Mouse (Mus musculus): Measurements from ENCODE around the gene Naip1. TPM values are rescaled to one million over a fixed set of nuclear protein-coding genes. Genes with fewer than 3 reads are reported as not detected.
"Not testable (repeated sequence)": the region's sequence is repeated elsewhere in the genome, so short reads cannot be mapped to it uniquely, and the experiment has no call there.

Gene Naip1
- total and polyA plus RNA-seq, 2 experiments from 2014 or later, result not detected

GRCm38 (mm10) chr13:100461336-100461735 lies 8.7 kb upstream of the Naip1 start:
- H3K27ac ChIP-seq (ENCODE audit: low read depth), result no peak overlapping the region
- WGBS, result 71% methylated on average over 3 of the region's 3 CpGs
- H3K4me1 ChIP-seq (ENCODE audit: control insufficient read depth, insufficient read depth), result no peaks in the 10 kb centered on the region
- no peak for TF ChIP-seq CTCF (IDR thresholded peaks at IDR 0.05; ENCODE audit: low read depth)
- no peak for TF ChIP-seq EP300 (IDR thresholded peaks at IDR 0.05; ENCODE audit: low read depth)
- no peak overlapping the region for H3K4me2 ChIP-seq (ENCODE audit: low read depth, low read length)
- no peaks in the 10 kb centered on the region for H3K27me3 ChIP-seq (ENCODE audit: control insufficient read depth, insufficient read depth, low read length)
- no peak overlapping the region for H3K4me3 ChIP-seq (ENCODE audit: low read depth, low read length)
- no peaks in the 10 kb centered on the region for H3K9me3 ChIP-seq (replicated peaks; ENCODE audit: control insufficient read depth, low read length)
- peaks cover 28% of the 10 kb centered on the region; the same call in 1 of the 2 replicates for H3K36me3 ChIP-seq (replicated peaks; ENCODE audit: control insufficient read depth, insufficient read depth, low read length)
- ATAC-seq (ENCODE audit: insufficient read depth, low read depth) (no peak), DNase-seq (ENCODE audit: low spot score) (no peak)
- H3K9ac ChIP-seq (replicated peaks; ENCODE audit: low read depth, low read length), result no peak overlapping the region

- Histone ChIP-seq H3K27me3 (ENCODE audit: control insufficient read depth, insufficient read depth, low read length) (no peaks in the 10 kb centered on the region), H3K36me3 (replicated peaks; ENCODE audit: control insufficient read depth, insufficient read depth, low read length) (no peaks in the 10 kb centered on the region), H3K4me2 (ENCODE audit: low read depth, low read length) (no peak overlapping the region), H3K9me3 (replicated peaks; ENCODE audit: control insufficient read depth, low read length) (no peaks in the 10 kb centered on the region), H3K27ac (ENCODE audit: low read depth) (no peak overlapping the region), H3K9ac (replicated peaks; ENCODE audit: low read depth, low read length) (no peak overlapping the region), H3K4me1 (ENCODE audit: control insufficient read depth, insufficient read depth) (no peaks in the 10 kb centered on the region), H3K4me3 (ENCODE audit: low read depth, low read length) (no peak overlapping the region)
- ATAC-seq (ENCODE audit: insufficient read depth, low read depth) (no peak), DNase-seq (ENCODE audit: low spot score) (no peak)
- TF ChIP-seq EP300 (IDR thresholded peaks at IDR 0.05; ENCODE audit: low read depth) (no peak), CTCF (IDR thresholded peaks at IDR 0.05; ENCODE audit: low read depth) (no peak)
- 66% methylated on average over 1 of the region's 1 CpGs for WGBS
Measured at GRCm38 (mm10) chr13:100449495-100449894, 3.2 kb downstream of the Naip1 start.

- no peaks in the 10 kb centered on the region for H3K36me3 ChIP-seq (replicated peaks; ENCODE audit: control insufficient read depth, insufficient read depth, low read length)
- no peaks in the 10 kb centered on the region for H3K9me3 ChIP-seq (replicated peaks; ENCODE audit: control insufficient read depth, low read length)
- 35% methylated on average over 3 of the region's 3 CpGs for WGBS
- no peak overlapping the region for H3K27ac ChIP-seq (ENCODE audit: low read depth)
- H3K9ac ChIP-seq (replicated peaks; ENCODE audit: low read depth, low read length), result no peak overlapping the region
- H3K4me1 ChIP-seq (ENCODE audit: control insufficient read depth, insufficient read depth), result no peaks in the 10 kb centered on the region
- H3K4me3 ChIP-seq (ENCODE audit: low read depth, low read length), result no peak overlapping the region
- no peaks in the 10 kb centered on the region for H3K27me3 ChIP-seq (ENCODE audit: control insufficient read depth, insufficient read depth, low read length)
- no peak overlapping the region for H3K4me2 ChIP-seq (ENCODE audit: low read depth, low read length)
- DNase-seq (ENCODE audit: low spot score), result no peak
- ATAC-seq (ENCODE audit: insufficient read depth, low read depth), result no peak
- no peak for TF ChIP-seq EP300 (IDR thresholded peaks at IDR 0.05; ENCODE audit: low read depth)
- TF ChIP-seq CTCF (IDR thresholded peaks at IDR 0.05; ENCODE audit: low read depth), result no peak
Measured at GRCm38 (mm10) chr13:100440116-100440515, 12.6 kb downstream of the Naip1 start.

- DNase-seq (ENCODE audit: low spot score), result no peak
- ATAC-seq (ENCODE audit: insufficient read depth, low read depth), result no peak
- 39% methylated on average over 1 of the region's 1 CpGs for WGBS
- H3K4me3 ChIP-seq (ENCODE audit: low read depth, low read length), result no peak overlapping the region
- H3K27ac ChIP-seq (ENCODE audit: low read depth), result no peak overlapping the region
- H3K27me3 ChIP-seq (ENCODE audit: control insufficient read depth, insufficient read depth, low read length), result no peaks in the 10 kb centered on the region
- H3K4me1 ChIP-seq (ENCODE audit: control insufficient read depth, insufficient read depth), result no peaks in the 10 kb centered on the region
- no peaks in the 10 kb centered on the region for H3K9me3 ChIP-seq (replicated peaks; ENCODE audit: control insufficient read depth, low read length)
- no peak overlapping the region for H3K4me2 ChIP-seq (ENCODE audit: low read depth, low read length)
- H3K9ac ChIP-seq (replicated peaks; ENCODE audit: low read depth, low read length), result no peak overlapping the region
- no peaks in the 10 kb centered on the region for H3K36me3 ChIP-seq (replicated peaks; ENCODE audit: control insufficient read depth, insufficient read depth, low read length)
- TF ChIP-seq EP300 (IDR thresholded peaks at IDR 0.05; ENCODE audit: low read depth) (no peak), CTCF (IDR thresholded peaks at IDR 0.05; ENCODE audit: low read depth) (no peak)
Measured at GRCm38 (mm10) chr13:100438701-100439100, 14.0 kb downstream of the Naip1 start.

- no peak for ATAC-seq (ENCODE audit: insufficient read depth, low read depth)
- no peak overlapping the region for H3K9ac ChIP-seq (replicated peaks; ENCODE audit: low read depth, low read length)
- H3K27ac ChIP-seq (ENCODE audit: low read depth), result no peak overlapping the region
- H3K36me3 ChIP-seq (replicated peaks; ENCODE audit: control insufficient read depth, insufficient read depth, low read length), result no peaks in the 10 kb centered on the region
- no peak for DNase-seq (ENCODE audit: low spot score)
- no peaks in the 10 kb centered on the region for H3K9me3 ChIP-seq (replicated peaks; ENCODE audit: control insufficient read depth, low read length)
- H3K27me3 ChIP-seq (ENCODE audit: control insufficient read depth, insufficient read depth, low read length), result no peaks in the 10 kb centered on the region
- no peak overlapping the region for H3K4me2 ChIP-seq (ENCODE audit: low read depth, low read length)
- no peaks in the 10 kb centered on the region for H3K4me1 ChIP-seq (ENCODE audit: control insufficient read depth, insufficient read depth)
- no peak overlapping the region for H3K4me3 ChIP-seq (ENCODE audit: low read depth, low read length)
- TF ChIP-seq EP300 (IDR thresholded peaks at IDR 0.05; ENCODE audit: low read depth), result no peak
- TF ChIP-seq CTCF (IDR thresholded peaks at IDR 0.05; ENCODE audit: low read depth), result no peak
- 56% methylated on average over 3 of the region's 3 CpGs for WGBS
Measured at GRCm38 (mm10) chr13:100437322-100437825, 15.3 kb downstream of the Naip1 start.

- H3K4me3 ChIP-seq (ENCODE audit: low read depth, low read length); H3K4me1 ChIP-seq (ENCODE audit: control insufficient read depth, insufficient read depth); H3K4me2 ChIP-seq (ENCODE audit: low read depth, low read length); DNase-seq (ENCODE audit: low spot score); H3K36me3 ChIP-seq (replicated peaks; ENCODE audit: control insufficient read depth, insufficient read depth, low read length); H3K27ac ChIP-seq (ENCODE audit: low read depth); H3K27me3 ChIP-seq (ENCODE audit: control insufficient read depth, insufficient read depth, low read length); H3K9ac ChIP-seq (replicated peaks; ENCODE audit: low read depth, low read length); ATAC-seq (ENCODE audit: insufficient read depth, low read depth); H3K9me3 ChIP-seq (replicated peaks; ENCODE audit: control insufficient read depth, low read length): not testable (repeated sequence)
- 64% methylated on average over 1 of the region's 1 CpGs for WGBS
Measured at GRCm38 (mm10) chr13:100436556-100437163, 16.0 kb downstream of the Naip1 start.

- H3K4me3 ChIP-seq (ENCODE audit: low read depth, low read length); H3K27ac ChIP-seq (ENCODE audit: low read depth); H3K36me3 ChIP-seq (replicated peaks; ENCODE audit: control insufficient read depth, insufficient read depth, low read length); H3K4me2 ChIP-seq (ENCODE audit: low read depth, low read length); ATAC-seq (ENCODE audit: insufficient read depth, low read depth); H3K4me1 ChIP-seq (ENCODE audit: control insufficient read depth, insufficient read depth); DNase-seq (ENCODE audit: low spot score); H3K9me3 ChIP-seq (replicated peaks; ENCODE audit: control insufficient read depth, low read length); H3K9ac ChIP-seq (replicated peaks; ENCODE audit: low read depth, low read length); H3K27me3 ChIP-seq (ENCODE audit: control insufficient read depth, insufficient read depth, low read length): not testable (repeated sequence)
- WGBS, result 84% methylated on average over 7 of the region's 7 CpGs
Measured at GRCm38 (mm10) chr13:100419958-100420357, 32.7 kb downstream of the Naip1 start.
